Mouse (Mus musculus) kidney, adult 2 months (tissue): ENCODE data around the gene Kcnb1.

Experiments
- CTCF ChIP-seq: fragments of 200-500 bp; conservative IDR thresholded peaks from 2 replicates; pipeline ENCODE4 v1.5.1; 2011; ENCODE audit warnings: low read depth, mild to moderate bottlenecking, control low read depth, low read length, moderate library complexity, mixed read lengths; ENCODE audit not compliant: insufficient read depth, insufficient read length
- POLR2A ChIP-seq: fragments of 200-500 bp; IDR thresholded peaks from one replicate; pipeline ENCODE4 v1.6.1; 2011; ENCODE audit warnings: low read depth, low read length, control low read depth

DNA sequence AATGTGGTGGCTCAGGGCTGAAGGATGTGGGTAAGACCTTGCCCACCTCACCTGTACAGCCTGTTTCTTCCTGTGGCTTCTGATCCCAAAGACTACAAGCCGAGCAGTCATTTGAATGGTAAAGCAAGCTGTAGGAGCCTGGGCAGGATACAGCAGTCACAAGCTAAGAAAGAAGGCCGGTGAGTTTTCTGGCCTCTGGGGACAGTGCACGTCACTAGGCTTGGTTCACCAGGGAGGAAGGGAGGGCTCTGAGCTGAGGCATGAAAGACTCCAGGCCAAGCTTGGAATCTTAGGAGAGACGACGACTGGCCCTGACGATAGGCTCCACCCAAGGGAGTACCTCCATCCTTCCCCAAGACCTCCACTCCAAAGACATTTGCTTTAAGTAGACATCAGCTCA lies 51.3 kb downstream of the Kcnb1 start:
- TF ChIP-seq POLR2A, result no peak
- no peak for TF ChIP-seq CTCF
